Mouse (Mus musculus): ENCODE results near the gene Tctex1d2.

Gene Tctex1d2

GRCm38 (mm10) chr16:32477315-32477714 lies 57.8 kb downstream of the Tctex1d2 start:
- no peak for DNase-seq

Measured in cerebellum, adult 11-12 months (tissue).